Mouse (Mus musculus): ENCODE data around the gene BC025920.

DNA sequence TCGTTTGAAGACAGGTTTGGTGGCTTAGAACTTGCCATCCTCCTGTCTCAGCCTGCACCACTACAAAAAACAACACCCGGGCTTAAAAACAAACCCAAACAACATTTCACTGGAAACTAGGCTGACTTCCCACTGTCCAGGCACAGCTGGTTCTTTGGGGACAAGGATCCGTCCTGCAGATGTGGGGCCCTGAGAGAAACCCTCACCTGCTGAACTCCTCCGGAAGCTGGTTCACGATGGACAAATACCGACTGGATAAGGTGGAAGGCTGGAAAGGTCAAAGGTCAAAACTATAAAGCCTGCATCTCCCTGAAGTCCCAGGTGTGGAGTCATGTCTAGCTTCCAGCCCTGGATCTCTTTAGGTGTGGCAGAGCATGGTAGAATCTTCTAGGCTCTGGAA lies 7.2 kb upstream of the BC025920 start:
- TF ChIP-seq CTCF (conservative IDR thresholded peaks at IDR 0.05; ENCODE audit: low read length) = no peak
- no peak for TF ChIP-seq NANOG (IDR thresholded peaks at IDR 0.05; ENCODE audit: borderline replicate concordance, low read length)
